Mouse (Mus musculus) frontal cortex, adult (tissue): Measurements from ENCODE around the gene Krt33b.

Experiments used
- ATAC-seq: cut with Nextera tagmentation; 2 replicates; pipeline ENCODE4 v1.9.2; 2017; ENCODE audit warnings: mild to moderate bottlenecking, moderate library complexity, mixed read lengths; ENCODE audit not compliant: low TSS enrichment

Gene Krt33b

DNA sequence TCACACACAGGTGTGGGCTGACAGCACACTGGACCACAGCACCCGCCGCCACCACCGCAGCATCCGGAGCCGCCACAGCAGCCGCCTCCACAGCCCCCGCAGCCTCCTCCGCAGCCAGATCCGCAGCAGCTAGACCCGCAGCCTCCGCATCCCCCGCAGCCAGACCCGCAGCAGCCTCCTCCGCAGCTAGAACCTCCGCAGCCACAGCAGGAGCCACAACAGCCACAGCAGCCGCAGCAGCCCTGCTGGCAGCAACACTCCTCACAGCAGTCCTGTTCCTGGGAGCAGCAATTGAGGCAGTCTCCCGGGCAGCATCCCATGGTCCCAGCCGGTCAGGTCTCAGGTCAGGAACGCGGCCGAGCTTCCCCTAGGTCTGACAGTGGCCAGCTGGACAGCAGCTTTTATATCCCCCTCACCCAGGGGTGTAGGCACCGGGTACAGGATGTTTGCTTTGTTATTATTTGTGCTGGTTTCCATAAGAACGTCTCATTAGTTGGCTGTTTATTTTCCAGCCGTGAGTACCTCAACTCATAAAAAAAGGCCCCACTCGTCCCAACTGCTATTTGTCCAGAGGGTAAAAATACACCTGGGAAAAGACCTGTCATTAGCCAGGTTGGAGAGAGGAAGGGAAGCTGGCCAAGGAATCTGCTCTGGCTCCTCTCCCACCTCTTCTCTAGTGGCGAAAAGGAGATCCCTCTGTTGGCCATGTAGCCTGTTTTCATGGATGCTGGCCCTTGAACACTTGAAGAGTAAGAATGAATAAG, 35.9 kb downstream of the Krt33b start, which contains the start of gene Krtap17-1:
Gene Krtap17-1, minus strand, starts transcription at position 375 of the 764 bp plus-strand sequence.
- no peak for ATAC-seq

DNA sequence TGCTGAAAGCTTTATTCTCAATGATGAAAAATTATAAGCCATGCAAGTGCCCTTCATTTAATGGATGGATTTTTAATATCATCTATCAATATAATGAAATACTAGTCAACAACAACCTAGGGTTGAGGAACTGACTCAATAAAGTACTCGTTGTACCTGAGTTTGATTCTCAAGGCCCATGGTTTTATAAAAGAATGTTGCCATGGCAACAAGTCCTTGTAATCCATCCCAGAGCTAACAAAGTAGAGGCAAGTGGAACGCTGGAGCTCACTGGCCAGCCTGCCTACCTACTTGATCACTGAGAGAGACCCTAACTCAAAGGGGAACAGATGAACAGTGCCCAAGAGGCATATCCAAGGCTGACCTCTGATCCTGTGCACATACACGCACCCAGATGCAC, 39.1 kb downstream of the Krt33b start:
- ATAC-seq, result no peak

DNA sequence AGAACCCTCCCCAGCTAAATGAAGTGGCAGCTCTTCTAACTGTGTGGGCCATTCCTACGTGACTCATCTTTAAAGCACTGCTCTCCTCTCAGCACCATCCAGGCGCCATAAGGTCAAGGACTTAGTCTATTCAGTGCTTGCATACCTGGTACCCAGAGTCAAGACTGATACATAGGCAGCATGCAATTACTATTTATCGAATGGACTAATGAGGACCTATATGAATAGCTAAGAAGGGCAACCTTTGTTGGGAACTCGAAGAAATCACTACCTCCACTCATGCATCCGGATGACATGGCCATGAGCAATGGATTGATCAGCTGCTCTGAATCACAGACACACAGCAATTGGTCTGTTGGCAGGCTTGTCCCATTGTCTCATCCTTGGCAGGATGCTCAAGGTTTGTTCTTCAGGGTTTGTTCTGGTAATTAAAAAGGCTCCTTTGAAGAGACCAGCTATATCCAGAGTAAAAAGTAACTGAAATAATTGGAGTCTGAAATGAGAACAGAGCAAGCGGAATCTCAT, 39.7 kb downstream of the Krt33b start:
- ATAC-seq, result no peak

GRCm38 (mm10) chr11:99988530-99988929, 41.1 kb downstream of the Krt33b start:
- no peak for ATAC-seq

DNA sequence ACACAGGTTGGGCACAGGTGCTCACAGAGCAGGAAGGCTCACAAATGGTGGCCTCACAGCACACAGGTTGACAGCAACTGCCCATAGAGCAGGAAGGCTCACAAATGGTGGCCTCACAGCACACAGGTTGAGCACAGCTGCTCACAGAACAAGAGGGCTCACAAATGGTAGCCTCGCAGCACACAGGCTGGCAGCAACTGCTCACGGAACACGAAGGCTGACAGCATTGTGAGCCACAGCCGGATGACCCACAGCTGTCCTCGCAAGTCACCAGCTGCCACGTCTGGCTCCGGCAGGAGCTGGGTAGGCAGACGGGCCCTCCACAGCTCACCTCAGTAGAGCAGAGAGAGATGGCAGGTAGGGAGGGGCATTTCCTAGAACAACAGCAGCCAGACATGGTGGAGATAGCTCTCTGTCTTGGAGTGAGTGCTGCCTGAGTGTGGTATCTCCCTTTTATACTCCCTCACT, 43.5 kb downstream of the Krt33b start, which contains the start of gene Krtap16-1:
Gene Krtap16-1, minus strand, starts transcription at position 418 of the 468 bp plus-strand sequence.
- no peak for ATAC-seq

GRCm38 (mm10) chr11:99985291-99986092, 44.2 kb downstream of the Krt33b start:
- ATAC-seq, result peak; percentile 88

- no peak for ATAC-seq
Measured at GRCm38 (mm10) chr11:99983442-99983841, 46.2 kb downstream of the Krt33b start.

DNA sequence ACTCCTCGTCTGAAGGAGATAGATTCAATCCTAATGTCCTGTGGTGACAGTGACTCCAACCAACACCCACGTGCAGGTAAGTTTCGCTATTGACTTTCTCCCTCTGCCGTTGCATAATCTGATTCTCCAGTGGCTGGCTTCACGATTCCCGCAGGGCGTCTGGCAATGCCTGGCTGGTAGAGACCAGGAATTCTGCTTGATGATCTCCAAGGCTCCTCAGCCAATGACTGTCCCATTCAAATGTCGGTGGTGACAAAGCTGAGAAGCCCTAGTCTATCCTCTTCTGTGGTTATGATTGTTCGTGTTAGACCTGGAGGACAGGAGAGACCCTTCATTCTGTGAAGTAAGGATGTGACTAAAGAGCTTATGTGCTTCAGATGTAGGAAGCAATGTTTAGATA, 46.9 kb downstream of the Krt33b start:
- ATAC-seq, result no peak

DNA sequence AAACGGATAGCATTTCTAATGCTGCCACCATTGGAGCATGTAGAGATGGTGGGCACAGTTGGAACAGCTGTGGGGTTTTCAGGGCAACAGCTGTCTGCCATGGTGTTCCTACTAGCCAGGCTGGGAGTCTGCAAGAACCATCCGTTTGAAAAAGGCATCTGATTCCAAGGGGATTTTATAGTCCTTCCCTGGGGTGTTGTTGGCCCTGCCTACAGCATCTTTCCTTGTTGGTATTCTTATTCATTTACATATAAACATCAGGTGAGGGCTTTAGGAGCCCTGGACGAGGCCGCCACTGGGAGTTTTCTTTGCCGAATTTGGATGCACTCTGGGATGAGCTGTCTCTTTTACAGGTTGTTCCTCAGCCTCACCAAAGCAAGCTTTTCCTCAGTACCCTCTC, 50.7 kb downstream of the Krt33b start, which contains the start of gene Krtap29-1:
Gene Krtap29-1, minus strand, starts transcription at position 101 of the 400 bp plus-strand sequence.
- ATAC-seq, result no peak
